Mouse (Mus musculus): ENCODE measurements at regions not wholly inside any gene's neighbourhood (a gene's known extent, or its start where the extent isn't known, plus 50 kb on each side); places are given as distances from the start of the nearest gene placed in this dataset.

DNA sequence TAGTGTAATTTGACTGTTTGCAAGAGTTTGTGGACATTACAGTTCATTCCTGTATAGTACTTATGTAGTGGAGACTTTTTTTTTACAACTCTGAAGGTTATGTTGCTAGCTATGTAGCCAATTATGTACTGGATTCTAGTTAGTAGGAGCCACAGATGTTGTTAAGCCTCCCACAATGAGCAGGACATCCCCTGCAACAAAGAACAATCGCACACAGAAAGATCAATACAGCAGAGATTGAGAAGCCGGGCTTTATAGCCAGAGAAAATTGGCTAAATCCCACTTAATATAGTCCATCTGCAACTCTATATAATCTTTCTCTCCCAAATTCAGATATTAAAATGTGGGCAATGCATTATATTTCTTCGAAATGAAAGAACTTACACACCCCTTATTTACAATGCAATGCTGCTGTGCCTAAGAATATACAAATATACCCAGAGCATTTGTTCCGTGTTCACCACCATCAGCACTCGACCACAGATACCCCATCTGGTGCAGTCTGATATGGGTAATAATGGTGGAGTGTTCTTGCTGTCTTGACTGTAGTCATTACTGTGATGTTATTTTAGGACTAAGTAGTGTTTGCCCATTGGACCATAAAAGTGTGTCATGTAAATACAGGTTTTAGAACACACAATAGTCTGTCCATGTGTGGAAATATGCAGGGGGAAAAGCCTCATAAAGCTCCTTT, 1351.9 kb upstream of the Zeb2 start:
- DNase-seq, result no peak

- peak; percentile 46 to 62 for DNase-seq
These were observed 1348.2 kb upstream of the Zeb2 start for GRCm38 (mm10) chr2:46465389-46465788.

- DNase-seq, result no peak
These were observed 1347.7 kb upstream of the Zeb2 start for GRCm38 (mm10) chr2:46464913-46465312.

DNA sequence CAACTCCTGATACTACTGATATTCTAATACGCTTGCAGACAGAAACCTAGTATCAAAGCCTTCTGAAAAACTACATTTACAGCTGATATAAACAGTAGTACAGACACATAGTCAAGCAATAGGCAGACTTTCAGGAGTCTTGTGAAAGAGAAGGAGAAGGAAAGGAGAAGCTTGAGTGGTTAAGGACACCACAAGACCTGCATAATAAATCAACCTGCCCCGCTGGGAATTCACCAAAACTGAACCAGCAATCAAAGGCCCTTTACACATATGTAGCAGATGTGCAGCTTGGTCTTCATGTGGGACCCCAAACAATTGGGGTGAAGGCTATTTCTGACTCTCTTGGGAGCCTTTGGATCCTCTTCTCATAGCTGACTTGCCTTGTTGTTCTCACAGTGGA, 1345.5 kb upstream of the Zeb2 start:
- no peak for DNase-seq

DNA sequence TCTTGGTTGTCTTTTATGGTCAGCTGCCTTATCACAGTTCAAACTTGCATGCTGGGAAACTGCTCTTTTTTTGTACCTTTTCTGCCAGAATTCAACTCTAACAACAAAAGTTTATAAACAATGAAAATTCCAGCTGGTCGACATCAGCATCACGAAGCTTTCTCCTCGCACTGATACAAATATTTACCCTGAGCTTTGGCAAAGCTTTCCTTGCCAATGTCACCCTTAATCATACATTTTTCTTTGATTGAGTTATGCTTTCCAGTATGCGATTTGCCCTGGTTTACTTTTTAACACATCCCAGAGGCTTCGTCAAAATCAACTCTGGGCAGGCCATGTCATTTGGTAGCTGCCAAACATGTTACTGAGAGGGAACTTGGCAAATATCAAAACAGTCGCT, 1333.5 kb upstream of the Zeb2 start:
- no peak for DNase-seq

DNA sequence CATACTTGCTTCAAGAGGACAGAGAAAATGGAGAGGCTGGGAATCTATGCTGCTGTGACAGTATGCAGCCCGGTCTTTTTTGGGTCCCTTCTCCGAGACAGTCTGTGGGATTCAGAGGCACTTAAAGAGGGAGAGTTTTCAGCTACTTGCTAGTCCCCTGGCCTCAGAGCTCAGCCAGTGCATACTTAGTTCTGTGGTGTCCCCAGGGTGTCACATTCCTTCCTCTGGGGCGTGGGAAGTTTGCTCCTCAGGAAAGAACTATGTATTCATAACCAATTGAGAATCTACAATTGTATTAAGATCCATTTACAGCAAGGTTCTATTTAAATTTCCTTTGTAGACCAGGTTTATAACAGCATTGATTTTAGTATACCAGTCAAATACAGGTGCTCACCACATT, 1328.1 kb upstream of the Zeb2 start:
- DNase-seq, result no peak

DNA sequence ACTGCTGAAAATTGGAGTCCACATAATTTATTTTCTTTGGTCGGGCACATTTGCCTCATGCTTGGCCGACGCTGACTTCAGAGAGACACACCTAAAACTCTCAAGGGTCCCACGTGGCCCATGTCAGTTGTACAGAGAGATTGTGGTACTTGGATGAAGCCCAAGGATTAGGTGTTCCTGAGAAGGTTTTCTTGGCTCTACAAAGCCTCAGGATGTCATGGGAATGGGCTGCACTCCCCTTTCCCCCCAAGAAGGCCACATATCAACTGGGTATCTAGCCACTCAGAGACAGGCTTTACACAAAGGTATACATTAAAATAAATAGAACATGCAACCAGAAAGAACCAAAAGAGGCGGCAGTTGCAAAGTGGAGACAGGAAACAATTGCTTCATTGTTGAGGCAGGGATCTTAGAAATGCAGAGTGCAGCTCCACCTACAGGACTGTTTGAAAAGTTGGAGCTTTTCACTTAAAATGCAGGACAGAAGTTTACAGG, 1326.5 kb upstream of the Zeb2 start:
- DNase-seq, result peak; percentile 52 to 71

GRCm38 (mm10) chr2:46443061-46443685, 1326.0 kb upstream of the Zeb2 start:
- peak; percentile 6 to 15 for DNase-seq

GRCm38 (mm10) chr2:46442576-46442975, 1325.4 kb upstream of the Zeb2 start:
- DNase-seq, result no peak

GRCm38 (mm10) chr2:46441927-46442326, 1324.7 kb upstream of the Zeb2 start:
- no peak for DNase-seq

GRCm38 (mm10) chr2:46441348-46441747, 1324.2 kb upstream of the Zeb2 start:
- DNase-seq, result no peak

GRCm38 (mm10) chr2:46440038-46440437, 1322.8 kb upstream of the Zeb2 start:
- DNase-seq, result no peak

DNA sequence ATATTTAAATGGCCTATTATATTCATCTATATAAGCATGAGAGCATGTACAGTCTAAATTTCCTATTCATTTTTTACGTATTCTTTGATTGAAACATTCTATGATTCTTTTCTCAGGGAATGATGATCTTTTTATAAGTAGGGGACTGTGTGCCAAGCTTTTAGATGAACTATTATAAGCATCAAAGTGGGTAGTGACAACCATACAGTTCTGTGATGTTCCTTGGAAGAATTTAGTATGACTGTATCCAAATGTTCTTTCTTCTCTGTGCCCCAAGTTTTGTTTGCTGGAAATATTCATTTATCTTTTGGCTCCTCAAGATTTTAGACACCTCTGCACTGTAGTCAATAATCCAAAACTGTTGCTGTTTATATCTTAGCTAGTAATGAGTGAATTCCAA, 1301.1 kb upstream of the Zeb2 start:
- no peak for DNase-seq

DNA sequence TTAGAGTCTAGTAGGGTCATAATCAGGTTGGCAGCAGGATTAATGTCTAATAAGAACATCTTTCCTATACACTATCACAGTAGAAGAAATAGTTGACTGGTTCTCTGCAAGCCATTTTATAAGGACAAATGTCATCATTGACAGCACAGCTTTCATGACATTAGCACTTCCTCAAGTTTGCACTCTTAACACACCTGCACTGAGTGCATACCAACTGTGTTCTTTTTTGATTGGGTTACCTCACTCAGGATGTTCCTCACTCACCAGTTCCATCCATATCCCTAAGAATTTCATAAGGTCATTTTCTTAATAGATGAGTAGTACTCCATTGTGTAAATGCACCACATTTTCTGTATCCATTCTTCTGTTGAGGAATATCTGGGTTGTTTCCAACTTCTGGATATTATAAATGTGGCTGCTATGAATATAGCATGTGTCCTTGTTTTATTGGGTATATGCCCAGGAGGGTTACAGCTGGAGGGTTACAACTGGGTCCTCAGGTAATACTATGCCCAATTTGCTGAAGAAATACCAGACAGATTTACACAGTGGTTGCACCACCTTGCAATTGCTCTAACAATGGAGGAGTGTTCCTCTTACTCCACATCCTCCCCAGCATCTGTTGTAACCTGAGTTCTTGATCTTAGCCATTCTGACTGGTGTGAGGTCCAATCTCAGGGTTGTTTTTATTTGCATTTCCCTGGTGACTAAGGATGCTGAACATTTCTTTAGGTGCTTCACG, 1285.3 kb upstream of the Zeb2 start:
- DNase-seq, result no peak

- peak; percentile 61 to 74 for DNase-seq
These were observed 1277.0 kb upstream of the Zeb2 start for GRCm38 (mm10) chr2:46394161-46394560.

GRCm38 (mm10) chr2:46372847-46373461, 1255.8 kb upstream of the Zeb2 start:
- DNase-seq, result no peak

DNA sequence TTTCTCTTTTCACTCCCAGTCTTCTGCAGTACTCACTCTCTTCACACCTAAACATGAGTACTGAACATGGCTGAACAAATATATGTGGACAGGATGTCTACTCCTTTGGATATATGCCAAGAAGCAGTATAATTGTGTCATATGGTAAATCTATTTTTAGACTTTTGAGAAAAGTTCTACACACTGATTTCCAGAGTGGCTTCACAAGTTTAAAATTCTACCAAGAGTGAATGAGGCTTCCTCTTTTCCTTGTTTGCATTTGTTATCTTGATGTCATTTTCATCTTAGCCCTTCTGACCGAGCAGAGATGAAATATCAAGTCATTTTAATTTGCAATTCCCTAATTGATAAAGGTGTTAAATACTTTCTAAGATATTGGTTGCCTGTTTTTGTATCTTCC, 1254.6 kb upstream of the Zeb2 start:
- no peak for DNase-seq

DNA sequence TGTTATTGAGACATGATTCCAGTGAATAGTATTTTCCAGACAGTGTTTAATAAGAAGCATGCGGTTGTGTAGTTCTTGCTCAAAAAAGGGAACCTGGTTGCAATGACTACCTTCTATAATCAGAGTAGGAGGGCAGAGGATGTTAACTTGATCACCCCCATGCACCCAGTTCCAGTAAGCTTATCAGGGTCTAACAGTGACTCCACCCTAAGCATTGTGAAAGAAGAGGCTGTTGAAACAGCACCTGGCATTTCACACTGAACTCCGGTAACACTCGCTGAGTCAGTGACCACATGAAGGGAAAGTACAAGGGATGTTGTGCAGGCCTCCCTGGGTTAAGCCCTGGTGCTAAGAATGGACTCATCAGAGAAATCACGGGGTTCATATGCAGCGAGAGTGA, 1253.8 kb upstream of the Zeb2 start:
- no peak for DNase-seq

DNA sequence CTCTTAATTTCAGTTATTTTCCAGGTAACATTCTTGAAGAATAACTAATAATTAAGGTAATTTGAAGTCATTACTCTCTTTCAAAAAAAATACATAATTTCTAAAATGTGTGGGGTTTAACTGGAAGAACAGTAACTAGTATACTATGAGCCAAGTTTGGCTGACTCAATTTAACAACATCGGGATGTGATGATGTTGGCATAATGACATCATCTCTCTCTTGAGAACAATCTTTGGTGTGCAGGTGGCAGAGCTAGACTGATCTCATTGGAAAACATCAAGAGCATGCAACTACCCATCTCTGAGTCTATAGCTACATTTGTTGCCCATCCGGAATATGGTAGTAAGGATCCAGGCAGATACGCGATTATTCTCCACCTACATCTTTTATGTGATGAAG, 1251.7 kb upstream of the Zeb2 start:
- DNase-seq, result no peak

- no peak for DNase-seq
These were observed 1248.9 kb upstream of the Zeb2 start for GRCm38 (mm10) chr2:46366135-46366485.

GRCm38 (mm10) chr2:46365428-46366134, 1248.4 kb upstream of the Zeb2 start:
- no peak for DNase-seq

DNA sequence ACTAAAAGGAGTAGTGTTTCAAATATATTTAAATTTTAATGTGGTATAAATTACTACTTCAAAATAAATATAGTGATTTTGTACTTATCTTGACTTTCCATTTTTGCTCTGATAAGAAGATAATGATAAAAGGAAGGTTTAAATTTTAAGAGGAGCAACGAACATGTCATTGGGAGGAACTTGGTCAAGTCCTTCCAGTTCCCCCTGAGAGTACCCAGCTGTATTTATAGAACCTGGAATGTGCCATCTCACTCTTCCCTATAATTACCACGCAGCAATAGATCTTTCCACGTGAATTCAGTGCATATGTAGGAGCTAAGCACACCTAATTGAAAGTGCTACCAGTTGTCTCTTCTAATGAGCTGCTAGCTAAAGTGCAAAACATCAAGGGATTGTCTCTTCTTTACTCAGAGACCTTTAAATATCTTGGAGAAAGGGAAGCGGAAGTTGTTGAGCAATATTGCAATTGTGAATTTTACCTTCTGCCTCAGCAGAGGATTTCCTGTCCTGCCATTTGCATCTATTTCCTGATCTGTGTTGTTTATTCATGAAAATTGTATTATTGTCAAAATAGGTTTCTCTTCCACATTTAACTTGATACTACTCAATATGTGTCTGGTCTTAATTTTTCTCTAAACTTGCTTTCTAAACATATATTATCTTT, 1243.0 kb upstream of the Zeb2 start:
- DNase-seq, result no peak

Data from cerebellum, postnatal 10 days (tissue).